Mouse (Mus musculus): ENCODE measurements around the gene Tcte1. TPM values are rescaled to one million over a fixed set of nuclear protein-coding genes. Genes with fewer than 3 reads are reported as not detected.

Gene Tcte1
- polyA plus RNA-seq, 1 experiment: not detected

GRCm38 (mm10) chr17:45545278-45545961, 22.2 kb downstream of the Tcte1 start:
- TF ChIP-seq POLR2A (IDR thresholded peaks at IDR 0.05; ENCODE audit: borderline replicate concordance, control insufficient read depth, low read depth, low read length): no peak
- no peak for TF ChIP-seq CTCF (IDR thresholded peaks at IDR 0.05; ENCODE audit: control insufficient read depth, insufficient read depth, low read length)
- Histone ChIP-seq H3K4me1 (ENCODE audit: control insufficient read depth, insufficient read depth, low read length) (no peaks in the 10 kb centered on the region), H3K4me3 (replicated peaks; ENCODE audit: control insufficient read depth, low read depth, low read length) (no peak overlapping the region), H3K27ac (ENCODE audit: control insufficient read depth, insufficient read depth, low read depth, low read length, poor library complexity) (no peak overlapping the region)
- 5% methylated on average over 74 of the region's 74 CpGs for WGBS

DNA sequence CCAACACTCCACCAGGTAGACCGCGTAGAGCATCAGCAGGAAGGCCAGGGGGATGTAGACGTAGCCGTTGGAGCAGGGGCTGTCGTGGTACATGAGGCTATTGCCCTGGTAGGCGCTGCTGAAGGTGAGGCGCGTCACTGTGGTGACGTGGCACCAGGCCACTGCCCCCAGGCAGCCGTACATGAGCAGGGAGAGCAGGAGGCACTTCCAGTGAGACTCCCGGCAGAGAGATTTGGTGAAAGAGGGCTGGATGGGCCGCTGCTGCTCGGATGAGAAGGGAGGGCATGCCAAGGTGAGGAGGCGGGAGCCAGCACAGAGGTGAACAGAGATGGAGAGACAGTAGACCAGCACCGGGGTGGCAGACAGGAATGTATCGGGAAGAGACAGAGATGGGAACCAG, 23.7 kb downstream of the Tcte1 start:
- 75% methylated on average over 16 of the region's 16 CpGs for WGBS
- Histone ChIP-seq H3K4me1 (ENCODE audit: control insufficient read depth, insufficient read depth, low read length) (no peaks in the 10 kb centered on the region), H3K4me3 (replicated peaks; ENCODE audit: control insufficient read depth, low read depth, low read length) (no peak overlapping the region), H3K27ac (ENCODE audit: control insufficient read depth, insufficient read depth, low read depth, low read length, poor library complexity) (no peak overlapping the region)
- TF ChIP-seq POLR2A (IDR thresholded peaks at IDR 0.05; ENCODE audit: borderline replicate concordance, control insufficient read depth, low read depth, low read length) (no peak), CTCF (IDR thresholded peaks at IDR 0.05; ENCODE audit: control insufficient read depth, insufficient read depth, low read length) (no peak)

DNA sequence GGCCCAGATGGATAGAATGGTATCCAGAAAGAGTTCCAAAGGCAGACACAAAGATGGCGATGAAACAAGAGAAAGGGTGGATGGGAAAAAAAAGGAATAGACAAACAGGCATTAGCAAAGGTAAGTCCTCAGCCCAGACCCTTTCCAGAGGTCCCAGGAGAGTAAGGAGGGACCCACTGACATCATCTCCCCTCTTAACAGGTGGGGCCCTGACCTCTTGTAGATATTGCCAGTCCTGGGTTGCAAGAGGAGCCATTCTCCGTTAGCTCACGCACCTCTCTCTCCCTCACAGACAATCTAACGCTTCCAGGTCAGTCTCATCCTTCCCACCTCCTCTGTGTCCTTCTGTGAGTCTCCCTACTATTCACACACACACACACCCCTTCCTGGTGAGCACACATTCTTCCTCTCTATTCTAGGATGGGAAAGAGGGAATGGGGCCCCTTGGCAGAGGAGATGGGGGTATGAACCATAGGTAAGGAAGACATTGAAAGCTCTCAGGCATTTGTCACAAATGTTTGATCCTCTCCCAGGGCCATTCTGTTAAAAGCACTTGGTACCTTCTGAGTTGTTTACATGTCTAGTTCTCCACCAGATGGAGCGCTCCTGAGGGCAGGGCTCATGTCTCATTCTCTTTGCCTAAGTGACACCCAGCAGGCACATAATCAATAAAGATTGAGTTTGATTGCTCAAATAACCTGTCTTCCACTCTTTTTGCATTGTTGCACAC, 24.4 kb downstream of the Tcte1 start:
- Histone ChIP-seq H3K4me1 (ENCODE audit: control insufficient read depth, insufficient read depth, low read length) (no peaks in the 10 kb centered on the region), H3K4me3 (replicated peaks; ENCODE audit: control insufficient read depth, low read depth, low read length) (no peak overlapping the region), H3K27ac (ENCODE audit: control insufficient read depth, insufficient read depth, low read depth, low read length, poor library complexity) (no peak overlapping the region)
- TF ChIP-seq CTCF (IDR thresholded peaks at IDR 0.05; ENCODE audit: control insufficient read depth, insufficient read depth, low read length) (no peak), POLR2A (IDR thresholded peaks at IDR 0.05; ENCODE audit: borderline replicate concordance, control insufficient read depth, low read depth, low read length) (no peak)
- 78% methylated on average over 5 of the region's 5 CpGs for WGBS

- WGBS: 5% methylated on average over 58 of the region's 68 CpGs
- H3K27ac ChIP-seq (ENCODE audit: control insufficient read depth, insufficient read depth, low read depth, low read length, poor library complexity): no peak overlapping the region
- no peaks in the 10 kb centered on the region for H3K4me1 ChIP-seq (ENCODE audit: control insufficient read depth, insufficient read depth, low read length)
- TF ChIP-seq POLR2A (IDR thresholded peaks at IDR 0.05; ENCODE audit: borderline replicate concordance, control insufficient read depth, low read depth, low read length) (no peak), CTCF (IDR thresholded peaks at IDR 0.05; ENCODE audit: control insufficient read depth, insufficient read depth, low read length) (no peak)
- H3K4me3 ChIP-seq (replicated peaks; ENCODE audit: control insufficient read depth, low read depth, low read length): no peak overlapping the region
These were observed 25.6 kb downstream of the Tcte1 start for GRCm38 (mm10) chr17:45548541-45549512.

- WGBS: 4% methylated on average over 27 of the region's 29 CpGs
- no peak for TF ChIP-seq CTCF (IDR thresholded peaks at IDR 0.05; ENCODE audit: control insufficient read depth, insufficient read depth, low read length)
- TF ChIP-seq POLR2A (IDR thresholded peaks at IDR 0.05; ENCODE audit: borderline replicate concordance, control insufficient read depth, low read depth, low read length): no peak
- Histone ChIP-seq H3K4me1 (ENCODE audit: control insufficient read depth, insufficient read depth, low read length) (no peaks in the 10 kb centered on the region; the same call in 1 of the 2 replicates), H3K27ac (ENCODE audit: control insufficient read depth, insufficient read depth, low read depth, low read length, poor library complexity) (no peak within 1 kb of the TSS), H3K4me3 (replicated peaks; ENCODE audit: control insufficient read depth, low read depth, low read length) (no peak within 1 kb of the TSS)
These were observed 26.5 kb downstream of the Tcte1 start, which contains the start of gene Tmem151b for GRCm38 (mm10) chr17:45549617-45550181. TSS of gene Tmem151b (minus strand) at chr17:45549677.

DNA sequence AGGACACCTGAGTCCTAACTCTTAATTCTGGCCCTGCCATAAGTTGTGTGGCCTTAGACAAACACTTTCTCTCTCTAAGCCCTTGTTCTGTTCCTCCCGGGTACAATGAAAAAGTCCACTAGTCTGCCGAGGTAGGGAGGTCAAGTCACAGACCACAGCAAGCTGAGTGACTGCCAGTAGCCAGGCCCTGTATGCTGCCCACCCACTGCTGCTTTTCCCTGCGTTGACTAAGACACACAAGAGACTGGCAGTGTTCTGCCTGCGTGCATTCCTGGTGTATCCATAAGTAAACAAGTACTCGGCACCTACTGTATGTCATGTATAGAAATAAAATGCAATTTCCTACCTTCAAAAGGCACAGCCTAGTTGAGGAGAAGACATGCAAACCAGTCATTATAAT, 27.0 kb downstream of the Tcte1 start:
- H3K4me1 ChIP-seq (ENCODE audit: control insufficient read depth, insufficient read depth, low read length): no peaks in the 10 kb centered on the region; the same call in 1 of the 2 replicates
- TF ChIP-seq POLR2A (IDR thresholded peaks at IDR 0.05; ENCODE audit: borderline replicate concordance, control insufficient read depth, low read depth, low read length) (no peak), CTCF (IDR thresholded peaks at IDR 0.05; ENCODE audit: control insufficient read depth, insufficient read depth, low read length) (no peak)
- WGBS: 48% methylated on average over 5 of the region's 5 CpGs
- H3K4me3 ChIP-seq (replicated peaks; ENCODE audit: control insufficient read depth, low read depth, low read length): no peak overlapping the region
- no peak overlapping the region for H3K27ac ChIP-seq (ENCODE audit: control insufficient read depth, insufficient read depth, low read depth, low read length, poor library complexity)

DNA sequence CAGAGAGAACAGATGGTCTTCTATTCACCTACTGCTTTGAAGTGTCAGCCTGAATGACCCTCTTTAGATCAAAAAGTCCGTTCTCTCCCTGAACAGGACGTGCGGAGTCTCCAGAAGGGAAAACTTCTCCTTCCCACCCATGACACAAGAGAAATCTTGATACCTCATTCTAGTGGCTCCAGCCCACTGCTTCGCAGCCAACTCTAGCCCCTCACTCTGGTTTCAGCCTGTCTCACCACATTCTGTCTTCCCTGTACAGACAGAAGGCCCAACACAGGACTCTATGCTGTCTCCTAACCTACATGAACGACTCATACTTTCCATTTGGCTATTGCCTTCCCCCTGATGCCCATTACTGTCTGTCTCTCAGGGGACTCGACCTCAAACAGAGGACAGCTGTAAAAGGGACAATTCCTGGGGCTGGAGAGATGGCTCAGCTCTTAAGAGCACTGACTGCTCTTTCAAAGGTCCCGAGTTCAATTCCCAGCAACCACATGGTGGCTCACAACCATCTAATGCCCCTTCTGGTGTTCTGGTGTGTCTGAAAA, 28.1 kb downstream of the Tcte1 start:
- Histone ChIP-seq H3K4me1 (ENCODE audit: control insufficient read depth, insufficient read depth, low read length) (no peaks in the 10 kb centered on the region; the same call in 1 of the 2 replicates), H3K4me3 (replicated peaks; ENCODE audit: control insufficient read depth, low read depth, low read length) (no peak overlapping the region), H3K27ac (ENCODE audit: control insufficient read depth, insufficient read depth, low read depth, low read length, poor library complexity) (no peak overlapping the region)
- WGBS: 70% methylated on average over 7 of the region's 7 CpGs
- TF ChIP-seq CTCF (IDR thresholded peaks at IDR 0.05; ENCODE audit: control insufficient read depth, insufficient read depth, low read length): no peak
- no peak for TF ChIP-seq POLR2A (IDR thresholded peaks at IDR 0.05; ENCODE audit: borderline replicate concordance, control insufficient read depth, low read depth, low read length)

All from bone marrow, adult 2 months (tissue).